ENCODE assay signal across 20 mouse cellular contexts in the genomic region with DNA sequence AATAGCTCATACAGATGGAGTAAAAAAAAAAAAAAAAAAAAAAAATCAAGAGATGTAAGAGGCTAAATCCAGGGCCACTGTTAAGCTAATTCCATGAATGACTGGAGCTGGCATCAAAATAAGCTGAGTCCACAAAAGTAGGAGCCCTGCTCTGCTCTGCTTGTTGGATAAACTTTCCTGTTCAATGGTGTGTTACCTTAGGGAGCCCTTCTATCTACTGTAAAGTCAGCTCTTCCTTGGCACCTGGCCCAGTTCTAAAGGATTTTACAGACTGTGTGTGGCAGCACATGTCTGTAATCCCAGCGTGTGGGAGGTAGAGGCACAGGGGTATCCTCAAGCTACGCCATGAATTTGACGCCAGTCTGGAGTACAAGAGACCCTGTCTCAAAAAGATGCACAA. TPM values are rescaled to one million over a fixed set of nuclear protein-coding genes. Genes with fewer than 3 reads are reported as not detected.
DNase-seq lines count a peak whose midpoint lies in the region; ATAC-seq and TF ChIP-seq lines count a peak whose summit lies in the region.
"Had no signal": no experiment of that assay in that cellular context is flagged by ENCODE, and none has a peak within 500 bp of the region (broad histone marks: within the 10 kb centered on the region; RNA-seq: fewer than 3 reads in every experiment).

No protein-coding gene starts in this region.

- peaks cover 22% of the 10 kb centered on the region for H3K4me1 ChIP-seq in forebrain, embryonic 10.5 days
- H3K4me1 ChIP-seq in forebrain, embryonic 13.5 days: peaks cover 10% of the 10 kb centered on the region
- H3K4me1 ChIP-seq in kidney, adult 2 months (ENCODE audit: control insufficient read depth, insufficient read depth, low read length): no peaks in the 10 kb centered on the region; the same call in 1 of the 2 replicates
- peaks cover 25 to 61% of the 10 kb centered on the region in 2 experiments for H3K4me1 ChIP-seq in MEL (ENCODE audit: control insufficient read depth in 1 of 2, insufficient read depth in 2 of 2, low read length in 2 of 2)
- H3K4me1 ChIP-seq in midbrain, embryonic 13.5 days (replicated peaks): peaks cover 8% of the 10 kb centered on the region; the same call in 1 of the 2 replicates
- H3K4me1 ChIP-seq: limb, embryonic 13.5 days had no signal

- H3K36me3 ChIP-seq in forebrain, embryonic 10.5 days (replicated peaks): peaks cover 10% of the 10 kb centered on the region; the same call in 1 of the 2 replicates
- H3K36me3 ChIP-seq in forebrain, embryonic 13.5 days (ENCODE audit: poor library complexity, severe bottlenecking): no peaks in the 10 kb centered on the region
- no peaks in the 10 kb centered on the region for H3K36me3 ChIP-seq in kidney, adult 2 months (ENCODE audit: control insufficient read depth, insufficient read depth, low read length)
- H3K36me3 ChIP-seq in MEL (ENCODE audit: control insufficient read depth in 1 of 2, insufficient read depth in 2 of 2, low read length in 2 of 2): peaks cover 0 to 51% of the 10 kb centered on the region in 2 experiments; a peak in 2 of 4 replicates
- peaks cover 5% of the 10 kb centered on the region for H3K36me3 ChIP-seq in midbrain, embryonic 13.5 days
- H3K36me3 ChIP-seq: midbrain, embryonic 12.5 days had no signal

- 98% methylated on average over 3 of the region's 3 CpGs for WGBS in forebrain, embryonic 10.5 days
- WGBS in forebrain, embryonic 13.5 days: 81% methylated on average over 3 of the region's 3 CpGs
- WGBS in kidney, adult 2 months: 70% methylated on average over 3 of the region's 3 CpGs
- 91% methylated on average over 3 of the region's 3 CpGs for WGBS in midbrain, embryonic 13.5 days

- no peak for TF ChIP-seq RAD21 in MEL (IDR thresholded peaks at IDR 0.05; ENCODE audit: low read depth, low read length)

- TF ChIP-seq POLR2A in kidney, adult 2 months (IDR thresholded peaks at IDR 0.05; ENCODE audit: low read depth, low read length): no peak
- no peak for TF ChIP-seq POLR2A in MEL (IDR thresholded peaks at IDR 0.05; ENCODE audit: control insufficient read depth in 1 of 2, insufficient read depth in 1 of 2, low read depth in 1 of 2, low read length in 2 of 2, poor library complexity in 1 of 2)

- no peak overlapping the region for H3K4me2 ChIP-seq in forebrain, embryonic 13.5 days
- no peak overlapping the region for H3K4me2 ChIP-seq in midbrain, embryonic 13.5 days (replicated peaks)
- H3K4me2 ChIP-seq: embryonic facial prominence, embryonic 15.5 days; limb, embryonic 13.5 days; lung, embryonic 14.5 days; midbrain, embryonic 12.5 days; neural tube, embryonic 12.5 days had no signal

- no peak overlapping the region for H3K27ac ChIP-seq in forebrain, embryonic 10.5 days
- no peak overlapping the region for H3K27ac ChIP-seq in forebrain, embryonic 13.5 days
- H3K27ac ChIP-seq in kidney, adult 2 months (ENCODE audit: insufficient read depth, low read depth, low read length): no peak overlapping the region
- H3K27ac ChIP-seq in MEL (ENCODE audit: control insufficient read depth, low read depth, low read length): no peak overlapping the region
- no peak overlapping the region for H3K27ac ChIP-seq in midbrain, embryonic 13.5 days
- H3K27ac ChIP-seq: hindbrain, embryonic 10.5 days; midbrain, embryonic 12.5 days; neural tube, embryonic 12.5 days had no signal

- no peaks in the 10 kb centered on the region for H3K9me3 ChIP-seq in forebrain, embryonic 10.5 days
- H3K9me3 ChIP-seq in forebrain, embryonic 13.5 days (replicated peaks): no peaks in the 10 kb centered on the region
- no peaks in the 10 kb centered on the region for H3K9me3 ChIP-seq in MEL (replicated peaks; ENCODE audit: insufficient read depth, low read length)
- no peaks in the 10 kb centered on the region for H3K9me3 ChIP-seq in midbrain, embryonic 13.5 days
- H3K9me3 ChIP-seq: embryonic facial prominence, embryonic 15.5 days; hindbrain, embryonic 10.5 days; limb, embryonic 13.5 days; midbrain, embryonic 12.5 days; neural tube, embryonic 12.5 days had no signal

- ATAC-seq in forebrain, embryonic 13.5 days: no peak
- no peak for ATAC-seq in midbrain, embryonic 13.5 days

- no peak overlapping the region for H3K4me3 ChIP-seq in forebrain, embryonic 10.5 days
- no peak overlapping the region for H3K4me3 ChIP-seq in forebrain, embryonic 13.5 days
- no peak overlapping the region for H3K4me3 ChIP-seq in kidney, adult 2 months (ENCODE audit: insufficient read depth, low read depth, low read length)
- no peak overlapping the region for H3K4me3 ChIP-seq in MEL (ENCODE audit: control insufficient read depth in 1 of 2, insufficient read depth in 1 of 2, low read depth in 2 of 2, low read length in 2 of 2)
- H3K4me3 ChIP-seq in midbrain, embryonic 13.5 days (replicated peaks): no peak overlapping the region
- H3K4me3 ChIP-seq: embryonic facial prominence, embryonic 15.5 days; hindbrain, embryonic 10.5 days; limb, embryonic 13.5 days; midbrain, embryonic 12.5 days; neural tube, embryonic 12.5 days had no signal

- no peaks in the 10 kb centered on the region for H3K27me3 ChIP-seq in forebrain, embryonic 10.5 days (ENCODE audit: poor library complexity, severe bottlenecking)
- no peaks in the 10 kb centered on the region for H3K27me3 ChIP-seq in forebrain, embryonic 13.5 days
- no peaks in the 10 kb centered on the region for H3K27me3 ChIP-seq in kidney, adult 2 months (replicated peaks; ENCODE audit: control insufficient read depth, insufficient read depth, low read length)
- no peaks in the 10 kb centered on the region for H3K27me3 ChIP-seq in MEL (ENCODE audit: control insufficient read depth in 1 of 2, insufficient read depth in 2 of 2, low read length in 2 of 2)
- H3K27me3 ChIP-seq in midbrain, embryonic 13.5 days: no peaks in the 10 kb centered on the region
- H3K27me3 ChIP-seq: embryonic facial prominence, embryonic 15.5 days; limb, embryonic 13.5 days; midbrain, embryonic 12.5 days; neural tube, embryonic 12.5 days had no signal

- no peak for TF ChIP-seq EP300 in MEL (IDR thresholded peaks at IDR 0.05; ENCODE audit: low read depth in 1 of 2, low read length in 2 of 2)

- no peaks in the 10 kb centered on the region for H3K79me2 ChIP-seq in MEL (ENCODE audit: control insufficient read depth, insufficient read depth, low read length, poor library complexity)

- no peak for TF ChIP-seq CTCF in kidney, adult 2 months (conservative IDR thresholded peaks at IDR 0.05; ENCODE audit: insufficient read depth, insufficient read length, low read depth, low read length)
- no peak for TF ChIP-seq CTCF in MEL (IDR thresholded peaks at IDR 0.05 in 2 of 3, conservative IDR thresholded peaks at IDR 0.05 in 1 of 3; ENCODE audit: control insufficient read depth in 1 of 3, insufficient read depth in 1 of 3, low read depth in 2 of 3, low read length in 3 of 3, poor library complexity in 1 of 3, severe bottlenecking in 1 of 3)

- peak; percentile 9 for DNase-seq in forebrain, embryonic 10.5 days (ENCODE audit: extremely low spot score, low spot score)
- DNase-seq in kidney, adult 2 months: peak; percentile 57
- no peak for DNase-seq in kidney, postnatal 10 days
- peak; percentile 38 for DNase-seq in MEL (ENCODE audit: low read depth, low spot score)
- DNase-seq in kidney, postnatal 36 days: peak; percentile 18 to 29
- DNase-seq in gastrocnemius, postnatal 4 days (ENCODE audit: low spot score in 2 of 2): no peak
- DNase-seq: adrenal gland, postnatal 36 days; cerebellum, adult 9-10 months; gastrocnemius, postnatal 36 days; lung, embryonic 14.5 days; retina, postnatal 1 day; right cerebral cortex, postnatal 25 days; spleen, adult 18-20 months had no signal

- H3K9ac ChIP-seq in forebrain, embryonic 13.5 days: no peak overlapping the region
- no peak overlapping the region for H3K9ac ChIP-seq in MEL (ENCODE audit: control insufficient read depth, low read depth, low read length, poor library complexity, severe bottlenecking)
- no peak overlapping the region for H3K9ac ChIP-seq in midbrain, embryonic 13.5 days (replicated peaks)
- H3K9ac ChIP-seq: embryonic facial prominence, embryonic 15.5 days; limb, embryonic 13.5 days; lung, embryonic 14.5 days; midbrain, embryonic 12.5 days; neural tube, embryonic 12.5 days had no signal

TF ChIP-seq in MEL, 35 proteins besides CTCF, POLR2A, EP300 and RAD21:
- 0 out of 2 replicates have a peak, but pooled peaks have one; percentile 13 for TF ChIP-seq ZNF384 (IDR thresholded peaks at IDR 0.05; ENCODE audit: low read depth, low read length)
- TF ChIP-seq CHD2 (IDR thresholded peaks at IDR 0.05; ENCODE audit: low read length): no peak

RNA-seq across cellular contexts. Expression of a gene that starts 34.6 kb away (rescaled TPM):
- 4.2 and 4.9 TPM in 2 replicates for polyA plus RNA-seq in forebrain, embryonic 10.5 days (2016; fragmentation: Nextera tagmentation; extraction: Ambion mirVana)
- 0.86 and 1.0 TPM in 2 replicates for polyA plus RNA-seq in forebrain, embryonic 13.5 days (2015; fragmentation: Nextera tagmentation; extraction: Ambion mirVana)
- 2.8 and 3.1 TPM in 2 replicates for polyA plus RNA-seq in kidney, adult 2 months (2012; rRNA removed)
- 1.8 and 2.8 TPM in 2 replicates for total RNA-seq in MEL (2012; rRNA removed)
- polyA plus RNA-seq in MEL (2012; ENCODE audit: insufficient read depth in 1 of 2, insufficient read length in 2 of 2, low read depth in 1 of 2, low replicate concordance in 2 of 2, missing spikeins in 1 of 2): 1 to 10 TPM in 1 of 2 experiments, not detected in 1; 4.2 TPM
- polyA plus RNA-seq in midbrain, embryonic 13.5 days (2015; fragmentation: Nextera tagmentation; extraction: Ambion mirVana): 0.90 and 1.1 TPM in 2 replicates
- total RNA-seq in gastrocnemius, postnatal 4 days (2021): 1 to 10 TPM in 1 of 2 experiments, under 1 TPM in 1; 0.83 to 1.2 TPM

RNA-seq across cellular contexts. Expression of a gene that starts 43.5 kb away (rescaled TPM):
- 20.6 and 21.0 TPM in 2 replicates for polyA plus RNA-seq in forebrain, embryonic 10.5 days (2016; fragmentation: Nextera tagmentation; extraction: Ambion mirVana)
- 46.5 and 49.2 TPM in 2 replicates for polyA plus RNA-seq in forebrain, embryonic 13.5 days (2015; fragmentation: Nextera tagmentation; extraction: Ambion mirVana)
- 52.9 and 57.5 TPM in 2 replicates for polyA plus RNA-seq in kidney, adult 2 months (2012; rRNA removed)
- total RNA-seq in MEL (2012; rRNA removed): 7.9 and 8.7 TPM in 2 replicates
- polyA plus RNA-seq in MEL (2012; ENCODE audit: insufficient read depth in 1 of 2, insufficient read length in 2 of 2, low read depth in 1 of 2, low replicate concordance in 2 of 2, missing spikeins in 1 of 2): 1 to 10 TPM in 1 of 2 experiments, not detected in 1; 8.6 TPM
- 59.8 and 60.0 TPM in 2 replicates for polyA plus RNA-seq in midbrain, embryonic 13.5 days (2015; fragmentation: Nextera tagmentation; extraction: Ambion mirVana)
- total RNA-seq in gastrocnemius, postnatal 4 days (2021): 10 to 100 TPM; 85.1 to 88.7 TPM

Comparison
In these comparisons a context has a peak if more than half of its experiments do, and no peak if none do; other contexts are left out.
1. DNase-seq: peak in forebrain, embryonic 10.5 days (single experiment), kidney, adult 2 months (single experiment), MEL (single experiment) and kidney, postnatal 36 days (2 of 2); none in kidney, postnatal 10 days (single experiment) and gastrocnemius, postnatal 4 days (0 of 2).